Mouse (Mus musculus) cerebellum, postnatal 10 days (tissue): ENCODE data around the gene 4930451I11Rik.
A peak's percentile ranks its signal among the peaks of the same experiment; 100 is the strongest.

ENCODE experiments used
- DNase-seq, 2 experiments: peaks; one replicate each; pipeline ENCODE4 v3.0.0; 2021; ENCODE audit warnings: mixed read lengths in 2 of 2

The 4930451I11Rik gene

DNA sequence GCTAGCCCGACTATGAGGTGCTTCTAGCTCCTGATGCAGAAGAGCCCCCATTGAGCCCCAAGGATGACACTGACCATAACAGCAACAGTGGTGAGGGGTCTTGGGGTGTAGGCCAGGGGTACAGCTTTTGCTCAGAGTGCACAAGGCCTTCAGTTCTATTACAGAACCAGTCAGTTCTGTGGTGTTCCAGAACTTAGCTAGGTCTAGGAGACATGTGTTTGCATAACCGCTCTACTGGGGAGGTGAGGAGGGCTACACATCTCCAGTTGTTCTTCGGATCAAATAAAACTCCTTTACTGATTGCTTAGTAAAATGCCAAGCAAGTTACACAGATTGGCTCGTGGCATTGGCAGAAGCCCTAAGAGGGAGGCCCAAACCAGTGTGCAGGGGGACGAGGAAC lies at the start of gene 4930451I11Rik:
4930451I11Rik (minus strand) TSS at position 101 of the 400 bp plus-strand sequence.
- DNase-seq: no peak

DNA sequence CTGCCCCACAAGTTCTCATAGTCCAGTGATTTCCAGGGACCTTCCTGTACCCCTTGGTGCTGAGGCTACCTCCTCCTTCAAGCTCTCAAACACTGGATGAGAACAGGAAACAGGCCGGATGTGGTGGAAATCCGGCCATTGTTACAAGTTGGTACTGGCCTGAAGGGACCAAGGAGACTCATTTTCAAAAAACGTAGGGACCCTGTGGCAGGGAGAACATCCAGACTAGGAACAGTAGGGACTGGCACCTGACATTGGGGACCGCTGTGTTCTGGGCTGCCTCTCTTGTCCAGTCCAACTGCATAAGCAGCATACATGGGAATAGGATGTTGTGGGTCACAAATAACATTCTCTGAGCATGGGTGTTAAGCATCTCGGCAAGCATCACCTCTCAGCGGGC lies 49.6 kb upstream of the 4930451I11Rik start:
- no peak for DNase-seq

GRCm38 (mm10) chr7:126877239-126877638 lies 45.8 kb upstream of the 4930451I11Rik start:
- DNase-seq: no peak

GRCm38 (mm10) chr7:126870520-126870891 lies 39.1 kb upstream of the 4930451I11Rik start:
- no peak for DNase-seq

DNA sequence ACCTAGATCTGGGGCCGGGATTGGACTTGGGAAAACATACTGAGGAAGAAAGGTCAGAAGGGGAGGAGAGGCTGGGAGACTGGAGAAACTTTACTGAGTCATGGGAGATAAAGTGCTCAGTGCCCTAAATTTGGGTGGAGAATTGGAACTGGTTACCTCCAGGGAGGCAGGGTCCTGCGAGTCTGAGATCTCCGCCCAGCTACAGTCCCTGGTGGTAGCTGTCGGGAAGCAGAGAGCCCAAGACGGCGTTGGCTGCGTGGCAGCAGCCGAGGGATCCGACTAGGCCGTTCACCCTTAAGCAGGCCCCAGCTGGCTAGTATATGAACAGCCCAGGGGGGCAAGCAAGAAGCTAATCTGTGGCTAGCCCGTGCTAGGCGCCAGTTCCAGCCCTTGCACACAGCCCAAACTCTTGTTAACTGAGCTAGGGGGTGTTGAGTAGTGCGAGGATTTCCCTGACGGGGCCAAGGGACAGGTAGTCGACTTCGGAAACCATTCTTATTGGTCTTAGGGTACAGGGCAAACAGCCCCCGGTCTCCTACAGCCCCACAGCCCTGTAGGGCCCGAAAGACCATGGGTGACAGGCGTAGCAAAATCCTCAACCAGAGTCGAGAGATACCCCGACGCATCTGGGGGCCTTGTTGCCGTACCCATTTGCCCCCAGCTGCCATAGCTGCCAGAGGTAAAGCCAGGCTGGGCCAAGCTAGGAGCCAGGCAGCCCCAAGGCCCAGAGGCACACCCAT lies 38.5 kb upstream of the 4930451I11Rik start:
- no peak for DNase-seq

DNA sequence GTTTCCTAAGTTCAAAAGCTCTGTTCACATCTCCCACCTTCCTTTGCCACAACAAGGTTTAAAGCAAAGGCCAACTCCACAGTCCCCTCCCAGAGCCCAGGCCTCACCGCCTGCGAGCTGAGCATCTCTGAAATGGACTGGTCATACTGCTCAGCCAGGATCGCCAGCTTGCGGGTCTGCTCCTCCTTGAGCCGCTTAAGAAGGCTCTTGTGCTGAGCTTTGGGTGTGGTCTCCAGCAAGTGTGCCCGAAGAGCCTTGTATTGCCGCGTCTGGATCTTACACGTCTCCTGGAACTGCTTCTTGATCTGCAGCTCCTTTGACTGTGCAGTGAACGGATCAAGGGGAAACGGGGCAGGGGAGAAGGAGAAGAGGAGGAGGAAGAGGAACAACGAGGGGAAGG lies 36.6 kb upstream of the 4930451I11Rik start:
- no peak for DNase-seq

- DNase-seq: no peak
Observed at GRCm38 (mm10) chr7:126867534-126867933, 36.1 kb upstream of the 4930451I11Rik start.

DNA sequence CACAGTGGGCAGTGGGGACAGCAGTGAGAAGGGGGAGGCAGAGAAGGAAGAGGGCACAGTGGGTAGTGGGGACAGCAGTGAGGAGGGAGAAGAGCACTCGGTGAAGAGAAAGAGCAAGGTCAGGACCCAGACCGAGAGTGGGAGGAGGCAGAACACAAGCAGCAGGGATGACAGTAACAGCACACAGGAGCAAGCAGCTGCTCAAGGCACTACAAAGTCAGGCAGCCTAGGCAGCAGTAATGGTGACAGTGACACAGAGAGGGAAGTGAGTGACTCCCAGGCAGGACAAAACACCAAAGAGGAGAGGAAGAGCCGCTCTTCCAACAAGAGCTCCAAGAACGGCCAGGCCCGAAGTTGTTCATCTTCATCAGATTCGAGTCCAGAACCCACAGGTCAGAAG lies 32.4 kb upstream of the 4930451I11Rik start:
- DNase-seq: no peak

DNA sequence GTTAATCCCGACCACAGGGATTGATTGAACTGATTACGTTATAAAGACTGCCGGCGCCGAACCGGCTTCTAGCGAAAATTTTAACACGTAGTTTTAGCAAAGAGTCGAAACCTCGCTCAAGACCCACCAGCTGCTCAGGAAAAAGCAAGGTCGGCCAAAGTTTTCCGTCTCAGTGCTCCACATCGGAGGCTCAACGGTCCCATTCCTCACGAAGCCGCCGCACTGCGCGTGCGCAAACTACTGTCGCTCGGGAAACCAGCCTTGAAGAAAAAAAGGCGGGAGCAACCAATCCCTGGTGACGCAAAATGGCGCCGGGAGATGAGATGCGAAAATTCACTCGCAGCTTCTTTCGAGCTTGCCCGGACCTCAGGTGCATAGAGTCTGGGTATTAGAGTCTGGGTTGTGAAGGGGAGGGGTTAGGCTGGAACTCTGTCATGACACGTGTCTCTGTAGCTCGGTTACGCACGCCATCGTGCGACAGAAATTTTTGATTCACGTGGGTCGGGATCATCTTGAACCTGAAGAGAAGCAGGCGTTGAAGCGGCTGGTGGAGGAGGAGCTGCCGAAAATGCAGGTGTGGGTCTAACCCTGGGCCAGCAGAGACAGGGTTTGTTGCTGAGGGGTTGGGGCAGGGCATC lies 30.8 kb upstream of the 4930451I11Rik start, which contains the start of gene Ino80e:
Ino80e (minus strand) TSS at position 231 of the 638 bp plus-strand sequence.
- peak; percentile 98 for DNase-seq

GRCm38 (mm10) chr7:126861429-126862130 lies 30.1 kb upstream of the 4930451I11Rik start, which contains the start of gene Hirip3:
Gene Hirip3 (plus strand): TSS chr7:126861972.
- peak; percentile 98 to 99 for DNase-seq

DNA sequence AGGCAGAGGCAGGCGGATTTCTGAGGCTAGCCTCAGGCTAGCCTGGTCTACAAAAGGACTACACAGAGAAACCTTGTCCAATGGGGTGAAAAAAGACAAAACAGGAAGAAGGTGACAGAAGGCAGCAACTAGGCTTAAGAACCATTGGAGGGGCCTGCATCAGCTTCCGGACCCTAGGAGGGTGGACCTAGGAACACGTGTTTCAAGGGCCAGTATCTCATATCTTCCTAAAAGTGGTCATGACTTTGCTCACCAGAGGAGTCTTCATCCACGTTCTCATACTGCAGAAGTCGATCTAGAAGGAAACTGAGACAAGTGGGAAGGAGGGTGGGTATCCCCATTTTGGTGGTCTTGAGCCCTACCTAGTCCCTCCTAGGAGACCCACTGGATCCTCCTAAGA lies 29.5 kb upstream of the 4930451I11Rik start:
- no peak for DNase-seq

DNA sequence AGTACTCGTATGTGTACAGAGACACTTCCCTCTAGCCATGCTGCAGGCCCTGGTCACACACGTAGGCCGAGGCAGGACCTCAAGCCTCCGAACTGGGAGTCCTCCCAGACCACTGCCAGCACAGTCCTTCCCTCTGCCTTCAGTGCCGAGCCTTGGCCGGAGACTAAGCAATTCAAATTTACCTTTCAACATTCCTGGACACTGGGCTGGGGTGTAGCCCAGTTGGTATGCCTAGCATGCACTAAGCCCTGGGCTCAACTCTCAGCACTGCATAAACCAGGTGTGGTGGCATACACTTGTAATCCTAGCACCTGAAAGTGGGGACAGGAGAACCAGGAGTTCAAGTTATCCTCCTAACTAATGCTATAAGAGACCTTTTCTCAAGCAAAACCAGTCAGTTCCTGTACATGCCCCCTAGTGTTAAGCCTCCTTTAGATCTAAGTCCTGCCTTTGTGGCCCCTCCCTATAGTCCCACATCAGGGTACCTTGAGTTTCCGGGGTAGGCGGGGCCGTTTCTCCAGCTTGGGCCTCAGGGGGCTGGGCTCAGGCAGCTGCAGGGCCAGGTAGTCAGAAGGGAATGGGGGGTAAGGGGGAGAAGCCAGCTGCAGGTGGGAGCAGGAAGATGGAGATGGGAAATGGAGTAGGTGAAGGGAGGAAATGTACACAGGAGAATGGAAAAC lies 25.4 kb upstream of the 4930451I11Rik start:
- DNase-seq: no peak

GRCm38 (mm10) chr7:126855641-126856040 lies 24.2 kb upstream of the 4930451I11Rik start:
- DNase-seq: peak; percentile 60 to 62

DNA sequence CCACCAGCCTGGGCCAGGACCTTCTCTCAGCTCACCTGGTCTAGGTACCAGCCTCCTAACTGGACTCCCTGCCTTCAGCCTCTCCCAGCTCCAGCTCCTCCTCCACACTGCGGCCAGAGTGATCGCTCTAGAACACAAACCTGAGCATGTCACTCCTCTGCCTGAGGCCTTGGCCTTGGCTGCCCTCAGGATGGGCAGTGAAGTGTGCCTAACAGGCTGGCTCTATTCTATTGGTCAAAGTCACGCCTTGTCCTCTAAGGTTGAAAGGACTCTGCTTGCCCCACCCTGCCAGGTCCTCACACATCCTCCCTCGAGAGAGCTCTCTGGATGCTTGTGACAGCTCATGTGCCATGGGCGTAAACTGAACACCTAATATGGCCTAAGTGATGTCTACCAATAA lies 22.0 kb upstream of the 4930451I11Rik start:
- peak in 1 of 2 experiments; percentile 35 for DNase-seq

- no peak for DNase-seq
Observed at GRCm38 (mm10) chr7:126851192-126851591, 19.8 kb upstream of the 4930451I11Rik start.

- DNase-seq: no peak
Observed at GRCm38 (mm10) chr7:126850161-126850560, 18.7 kb upstream of the 4930451I11Rik start.

DNA sequence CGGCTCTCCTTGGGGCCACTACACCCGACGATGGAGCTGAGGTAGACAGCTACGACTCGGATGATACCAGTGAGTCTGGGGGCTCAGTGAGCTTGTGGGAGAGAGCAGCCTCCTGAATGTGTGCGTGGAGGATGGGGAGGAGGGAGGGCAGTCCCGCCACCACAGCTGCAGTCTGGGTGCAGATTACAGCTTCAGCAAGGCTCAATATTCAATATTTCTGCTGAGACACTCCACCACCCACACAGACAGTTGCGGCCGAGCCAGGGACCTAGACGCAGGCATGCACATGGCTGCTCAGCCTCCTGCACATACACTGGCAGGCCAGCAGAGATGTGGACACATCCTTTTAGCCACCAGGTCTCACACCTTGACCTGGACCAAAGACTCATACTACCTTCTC lies 17.4 kb upstream of the 4930451I11Rik start:
- peak in 1 of 2 experiments; percentile 24 for DNase-seq

DNA sequence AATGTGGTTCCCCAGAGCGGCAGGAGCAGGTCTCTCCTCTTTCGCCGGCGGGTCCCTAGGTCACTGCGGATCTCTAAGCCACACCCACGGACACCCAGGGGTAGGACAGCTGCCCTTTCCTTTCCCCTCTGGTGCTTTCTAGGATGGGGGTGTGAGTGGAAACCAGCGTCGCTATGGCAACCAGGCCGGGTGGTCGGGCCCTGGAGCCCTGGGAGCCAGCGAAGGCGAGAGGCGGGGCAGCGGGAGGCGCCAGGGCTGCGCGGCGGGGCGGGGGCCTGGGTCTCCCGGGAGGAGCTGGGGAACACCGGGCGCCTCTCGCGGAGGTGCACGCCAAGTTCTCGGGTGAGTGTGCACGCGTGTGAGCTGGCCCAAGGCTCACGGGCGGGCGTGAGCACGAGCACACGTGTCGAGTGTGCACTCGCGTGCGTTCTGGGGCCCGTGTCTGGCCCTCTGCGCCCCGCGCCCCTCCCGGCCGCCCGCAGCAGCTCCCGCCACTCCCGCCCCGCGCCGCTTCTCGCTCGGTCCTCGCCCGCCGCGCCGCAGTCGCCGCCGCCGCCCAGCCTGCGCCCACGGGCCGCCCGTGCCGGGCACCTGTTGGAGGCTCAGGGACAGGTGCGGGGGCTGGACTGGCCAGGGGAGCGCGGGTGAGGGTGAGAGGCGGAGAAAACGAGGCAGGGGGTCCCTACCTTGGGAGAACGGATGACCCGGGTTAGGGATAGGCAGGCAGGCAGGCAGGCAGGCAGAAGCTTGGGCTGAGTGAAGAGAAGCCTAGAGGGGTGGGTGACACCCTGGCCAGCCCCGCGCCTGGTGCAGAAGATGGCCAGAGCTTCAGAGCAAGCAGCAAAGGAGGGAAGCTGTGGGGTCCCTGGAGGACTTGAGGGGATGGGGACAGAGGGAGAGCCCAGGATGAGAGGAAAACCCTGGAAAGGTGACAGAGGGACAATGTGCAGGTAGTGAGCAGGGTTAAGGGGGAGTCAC lies 16.3 kb upstream of the 4930451I11Rik start:
- DNase-seq: peak; percentile 69 to 73

DNA sequence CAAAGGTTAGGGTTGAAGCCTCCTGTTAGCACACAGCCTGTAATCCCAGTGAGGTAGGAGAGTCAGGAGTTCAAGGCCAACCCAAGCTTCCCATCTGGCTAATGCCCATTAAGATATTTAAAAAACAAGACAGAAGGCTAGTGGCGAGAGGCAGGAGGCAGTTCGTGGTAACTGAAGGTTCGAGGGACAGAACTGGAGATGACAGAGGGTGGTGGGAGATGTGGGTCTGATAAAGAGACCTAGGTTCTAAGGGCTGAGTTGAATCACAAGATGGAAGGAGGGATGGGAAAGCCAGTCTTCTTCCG lies 15.6 kb upstream of the 4930451I11Rik start, which contains the start of gene Doc2a:
Doc2a (plus strand) TSS at position 301 of the 305 bp plus-strand sequence.
- DNase-seq: no peak

- no peak for DNase-seq
Observed at GRCm38 (mm10) chr7:126845516-126845915, 14.1 kb upstream of the 4930451I11Rik start.

- peak in 1 of 2 experiments; percentile 57 for DNase-seq
Observed at GRCm38 (mm10) chr7:126843276-126843675, 11.8 kb upstream of the 4930451I11Rik start.

DNA sequence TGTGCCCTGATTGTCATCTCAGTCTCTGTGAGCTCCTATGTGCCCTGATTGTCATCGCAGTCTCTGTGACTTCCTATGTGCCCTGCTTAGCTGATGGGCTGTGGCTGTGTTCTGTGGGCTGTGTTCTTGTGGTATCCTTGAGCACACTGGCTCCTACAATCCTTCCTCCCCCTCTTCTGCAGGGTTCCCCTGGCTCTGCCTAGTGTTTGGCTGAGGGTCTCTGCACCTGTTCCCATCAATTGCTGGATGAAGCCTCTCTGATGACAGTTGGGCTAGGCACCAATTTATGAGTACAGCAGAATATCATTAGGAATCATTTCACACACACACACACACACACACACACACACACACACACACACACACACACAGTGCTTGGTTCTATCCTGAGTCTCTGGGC lies 1.9 kb upstream of the 4930451I11Rik start:
- peak; percentile 57 to 63 for DNase-seq
